Mouse (Mus musculus) frontal cortex, adult (tissue): ENCODE data around the gene Rint1.

ENCODE experiments used
- ATAC-seq: cut with Nextera tagmentation; 2 replicates; pipeline ENCODE4 v1.9.2; 2017; ENCODE audit warnings: mild to moderate bottlenecking, moderate library complexity, mixed read lengths; ENCODE audit not compliant: low TSS enrichment

Rint1 gene

GRCm38 (mm10) chr5:23864054-23864965 lies 76.8 kb downstream of the Rint1 start:
- ATAC-seq: no peak

GRCm38 (mm10) chr5:23865941-23866340 lies 78.4 kb downstream of the Rint1 start:
- ATAC-seq: peak; percentile 34; the same call in 1 of the 2 replicates
